9 mouse cellular contexts compared by ENCODE assay signal in genomic region chr11:96976911-96977591, GRCm38 (mm10). TPM values are rescaled to one million over a fixed set of nuclear protein-coding genes. Genes with fewer than 3 reads are reported as not detected.
DNase-seq lines count a peak whose midpoint lies in the region; ATAC-seq and TF ChIP-seq lines count a peak whose summit lies in the region.
"Had no signal": no experiment of that assay in that cellular context is flagged by ENCODE, and none has a peak within 500 bp of the region (broad histone marks: within the 10 kb centered on the region; RNA-seq: fewer than 3 reads in every experiment).

No protein-coding gene starts in this region.

- H3K9me3 ChIP-seq in MEL (replicated peaks; ENCODE audit: insufficient read depth, low read length) = no peaks in the 10 kb centered on the region
- H3K9me3 ChIP-seq in forebrain, embryonic 10.5 days = no peaks in the 10 kb centered on the region
- no peaks in the 10 kb centered on the region for H3K9me3 ChIP-seq in heart, embryonic 15.5 days (replicated peaks)

- H3K4me1 ChIP-seq in MEL (ENCODE audit: control insufficient read depth in 1 of 2, insufficient read depth in 2 of 2, low read length in 2 of 2) = peaks cover 9 to 28% of the 10 kb centered on the region in 2 experiments
- H3K4me1 ChIP-seq in forebrain, embryonic 10.5 days = peaks cover 45% of the 10 kb centered on the region
- H3K4me1 ChIP-seq in heart, embryonic 15.5 days (replicated peaks) = peaks cover 41% of the 10 kb centered on the region

- peak; percentile 68 to 75; a peak in 2 of 4 replicates for TF ChIP-seq POLR2A in MEL (IDR thresholded peaks at IDR 0.05; ENCODE audit: control insufficient read depth in 1 of 2, insufficient read depth in 1 of 2, low read depth in 1 of 2, low read length in 2 of 2, poor library complexity in 1 of 2)
- peak; percentile 48; the same call in 1 of the 2 replicates for TF ChIP-seq POLR2A in brain, embryonic 14.5 days (IDR thresholded peaks at IDR 0.05; ENCODE audit: borderline replicate concordance, extremely low read depth, insufficient read depth, insufficient read length, poor library complexity, severe bottlenecking)

- peak overlapping the region; percentile 88 for H3K27ac ChIP-seq in MEL (ENCODE audit: control insufficient read depth, low read depth, low read length)
- peak overlapping the region; percentile 100 for H3K27ac ChIP-seq in forebrain, embryonic 10.5 days
- peak overlapping the region; percentile 96 for H3K27ac ChIP-seq in heart, embryonic 15.5 days

- under 1% methylated on average over 49 of the region's 50 CpGs for WGBS in forebrain, embryonic 10.5 days
- under 1% methylated on average over 40 of the region's 50 CpGs for WGBS in heart, embryonic 15.5 days

- no peaks in the 10 kb centered on the region for H3K27me3 ChIP-seq in MEL (ENCODE audit: control insufficient read depth in 1 of 2, insufficient read depth in 2 of 2, low read length in 2 of 2)
- peaks cover 8% of the 10 kb centered on the region; the same call in 1 of the 2 replicates for H3K27me3 ChIP-seq in forebrain, embryonic 10.5 days (ENCODE audit: poor library complexity, severe bottlenecking)
- H3K27me3 ChIP-seq in heart, embryonic 15.5 days = peaks cover 8% of the 10 kb centered on the region; the same call in 1 of the 2 replicates

- peak overlapping the region; percentile 68 to 79 for H3K4me3 ChIP-seq in MEL (ENCODE audit: control insufficient read depth in 1 of 2, insufficient read depth in 1 of 2, low read depth in 2 of 2, low read length in 2 of 2)
- peak overlapping the region; percentile 86 for H3K4me3 ChIP-seq in forebrain, embryonic 10.5 days
- peak overlapping the region; percentile 93 for H3K4me3 ChIP-seq in heart, embryonic 15.5 days

- H3K36me3 ChIP-seq in MEL (ENCODE audit: control insufficient read depth in 1 of 2, insufficient read depth in 2 of 2, low read length in 2 of 2) = peaks cover 0 to 24% of the 10 kb centered on the region in 2 experiments; a peak in 2 of 4 replicates
- H3K36me3 ChIP-seq in forebrain, embryonic 10.5 days (replicated peaks) = peaks cover 14% of the 10 kb centered on the region
- no peaks in the 10 kb centered on the region for H3K36me3 ChIP-seq in heart, embryonic 15.5 days

- peaks cover 34% of the 10 kb centered on the region for H3K79me2 ChIP-seq in MEL (ENCODE audit: control insufficient read depth, insufficient read depth, low read length, poor library complexity)

- TF ChIP-seq CTCF in MEL (IDR thresholded peaks at IDR 0.05 in 2 of 3, conservative IDR thresholded peaks at IDR 0.05 in 1 of 3; ENCODE audit: control insufficient read depth in 1 of 3, insufficient read depth in 1 of 3, low read depth in 2 of 3, low read length in 3 of 3, poor library complexity in 1 of 3, severe bottlenecking in 1 of 3) = no peak
- peak; percentile 6; the same call in 1 of the 2 replicates for TF ChIP-seq CTCF in brain, embryonic 14.5 days (IDR thresholded peaks at IDR 0.05; ENCODE audit: borderline replicate concordance, extremely low read depth, insufficient read depth, insufficient read length)

- H3K4me2 ChIP-seq in heart, embryonic 15.5 days = peak overlapping the region; percentile 65

- ATAC-seq in heart, embryonic 15.5 days (replicated peaks; ENCODE audit: insufficient number of reproducible peaks, insufficient read depth, low FRiP score, low read depth) = peak; percentile 79

- peak in 1 of 2 experiments; percentile 14; a peak in 1 of 4 replicates for TF ChIP-seq EP300 in MEL (IDR thresholded peaks at IDR 0.05; ENCODE audit: low read depth in 1 of 2, low read length in 2 of 2)

- H3K9ac ChIP-seq in MEL (ENCODE audit: control insufficient read depth, low read depth, low read length, poor library complexity, severe bottlenecking) = peak overlapping the region; percentile 77
- peak overlapping the region; percentile 98 for H3K9ac ChIP-seq in heart, embryonic 15.5 days

- DNase-seq in MEL (ENCODE audit: low read depth, low spot score) = peak; percentile 95
- peak; percentile 94 for DNase-seq in brain, embryonic 14.5 days (ENCODE audit: low read depth)
- DNase-seq in forebrain, embryonic 10.5 days (ENCODE audit: extremely low spot score, low spot score) = no peak
- peak; percentile 85 to 93 for DNase-seq in kidney, postnatal 36 days
- DNase-seq in lung, postnatal 10 days = peak; percentile 91
- peak; percentile 77 for DNase-seq in retina, postnatal 7 days (ENCODE audit: low read depth, low spot score)
- DNase-seq in urinary bladder, postnatal 14 days (ENCODE audit: low spot score) = peak; percentile 86

- TF ChIP-seq RAD21 in MEL (IDR thresholded peaks at IDR 0.05; ENCODE audit: low read depth, low read length) = no peak

TF ChIP-seq in MEL, 35 proteins besides CTCF, POLR2A, EP300 and RAD21 (continues in another document):
- TF ChIP-seq CHD2 (IDR thresholded peaks at IDR 0.05; ENCODE audit: low read length) (no peak), E2F4 (IDR thresholded peaks at IDR 0.05; ENCODE audit: borderline replicate concordance, low read depth, low read length) (no peak), MYC (IDR thresholded peaks at IDR 0.05; ENCODE audit: low read depth, low read length) (no peak), BHLHE40 (IDR thresholded peaks at IDR 0.05; ENCODE audit: borderline replicate concordance, low read depth, low read length) (no peak), JUND (IDR thresholded peaks at IDR 0.05; ENCODE audit: low read depth, low read length) (no peak), MXI1 (IDR thresholded peaks at IDR 0.05; ENCODE audit: low read depth, low read length) (peak; percentile 81), KAT2A (conservative IDR thresholded peaks at IDR 0.05; ENCODE audit: low read depth, low read length) (no peak; the same call in 1 of the 2 replicates), MYB (IDR thresholded peaks at IDR 0.05; ENCODE audit: low read depth, low read length) (no peak), HCFC1 (IDR thresholded peaks at IDR 0.05; ENCODE audit: low read depth, low read length) (no peak), ZMIZ1 (IDR thresholded peaks at IDR 0.05; ENCODE audit: low read depth, low read length) (peak; percentile 86; the same call in 1 of the 2 replicates), MEF2A (IDR thresholded peaks at IDR 0.05; ENCODE audit: extremely low read depth, insufficient replicate concordance, low read depth, low read length, poor library complexity, severe bottlenecking) (no peak), TCF12 (IDR thresholded peaks at IDR 0.05; ENCODE audit: low read depth, low read length) (peak; percentile 57), TBP (IDR thresholded peaks at IDR 0.05; ENCODE audit: low read depth, low read length) (no peak), MAFK (IDR thresholded peaks at IDR 0.05; ENCODE audit: borderline replicate concordance, low read depth, low read length) (no peak), SIN3A (IDR thresholded peaks at IDR 0.05; ENCODE audit: low read length) (peak; percentile 88), SMC3 (IDR thresholded peaks at IDR 0.05; ENCODE audit: low read depth, low read length) (no peak), NELFE (IDR thresholded peaks at IDR 0.05; ENCODE audit: low read depth, low read length) (peak; percentile 91), GATA1 (IDR thresholded peaks at IDR 0.05; ENCODE audit: low read depth, low read length) (no peak), CHD1 (IDR thresholded peaks at IDR 0.05; ENCODE audit: low read depth, low read length) (peak; percentile 78; the same call in 1 of the 2 replicates), MAX (IDR thresholded peaks at IDR 0.05; ENCODE audit: low read length) (no peak; the same call in 1 of the 2 replicates), TAL1 (IDR thresholded peaks at IDR 0.05; ENCODE audit: low read length) (peak; percentile 57), POLR2AphosphoS2 (IDR thresholded peaks at IDR 0.05; ENCODE audit: low read length) (peak; percentile 85)

RNA-seq across cellular contexts. Expression of gene Sp2, which starts 5.7 kb away (rescaled TPM):
- total RNA-seq in MEL (2012; rRNA removed) = 1.4 and 2.2 TPM in 2 replicates
- polyA plus RNA-seq in MEL (2012; ENCODE audit: insufficient read depth in 1 of 2, insufficient read length in 2 of 2, low read depth in 1 of 2, low replicate concordance in 2 of 2, missing spikeins in 1 of 2) = 10 to 100 TPM in 1 of 2 experiments, not detected in 1; 20.3 TPM
- polyA plus RNA-seq in brain, embryonic 14.5 days (2012; rRNA removed) = 12.3 and 17.8 TPM in 2 replicates
- polyA plus RNA-seq in forebrain, embryonic 10.5 days (2016; fragmentation: Nextera tagmentation; extraction: Ambion mirVana) = 29.7 and 30.9 TPM in 2 replicates
- 12.9 and 18.2 TPM in 2 replicates for polyA plus RNA-seq in heart, embryonic 15.5 days (2015; fragmentation: Nextera tagmentation; extraction: Ambion mirVana)

RNA-seq across cellular contexts. Expression of gene Pnpo, which starts 33.3 kb away (rescaled TPM):
- total RNA-seq in MEL (2012; rRNA removed) = 41.7 and 55.7 TPM in 2 replicates
- polyA plus RNA-seq in MEL (2012; ENCODE audit: insufficient read depth in 1 of 2, insufficient read length in 2 of 2, low read depth in 1 of 2, low replicate concordance in 2 of 2, missing spikeins in 1 of 2) = 10 to 100 TPM in 1 of 2 experiments, not detected in 1; 38.8 TPM
- polyA plus RNA-seq in brain, embryonic 14.5 days (2012; rRNA removed) = 11.8 and 14.4 TPM in 2 replicates
- 36.8 and 40.7 TPM in 2 replicates for polyA plus RNA-seq in forebrain, embryonic 10.5 days (2016; fragmentation: Nextera tagmentation; extraction: Ambion mirVana)
- 65.2 and 74.8 TPM in 2 replicates for polyA plus RNA-seq in heart, embryonic 15.5 days (2015; fragmentation: Nextera tagmentation; extraction: Ambion mirVana)

RNA-seq across cellular contexts. Expression of gene Sp6, which starts 36.1 kb away (rescaled TPM):
- 0.03 TPM in 1 of 2 replicates, not detected in the other for total RNA-seq in MEL (2012; rRNA removed)
- under 1 TPM in 1 of 2 experiments, not detected in 1; 0.04 TPM for polyA plus RNA-seq in MEL (2012; ENCODE audit: insufficient read depth in 1 of 2, insufficient read length in 2 of 2, low read depth in 1 of 2, low replicate concordance in 2 of 2, missing spikeins in 1 of 2)
- 0.64 and 1.0 TPM in 2 replicates for polyA plus RNA-seq in brain, embryonic 14.5 days (2012; rRNA removed)
- 1.8 and 2.1 TPM in 2 replicates for polyA plus RNA-seq in forebrain, embryonic 10.5 days (2016; fragmentation: Nextera tagmentation; extraction: Ambion mirVana)
- 0.09 and 0.15 TPM in 2 replicates for polyA plus RNA-seq in heart, embryonic 15.5 days (2015; fragmentation: Nextera tagmentation; extraction: Ambion mirVana)

RNA-seq across cellular contexts. Expression of gene Prr15l, which starts 49.1 kb away (rescaled TPM):
- total RNA-seq in MEL (2012; rRNA removed) = 0.08 TPM in 1 of 2 replicates, not detected in the other
- under 1 TPM in 1 of 2 experiments, not detected in 1; 0.19 TPM for polyA plus RNA-seq in MEL (2012; ENCODE audit: insufficient read depth in 1 of 2, insufficient read length in 2 of 2, low read depth in 1 of 2, low replicate concordance in 2 of 2, missing spikeins in 1 of 2)
- 0.09 and 0.16 TPM in 2 replicates for polyA plus RNA-seq in brain, embryonic 14.5 days (2012; rRNA removed)
- polyA plus RNA-seq in forebrain, embryonic 10.5 days (2016; fragmentation: Nextera tagmentation; extraction: Ambion mirVana) = 0.36 and 0.40 TPM in 2 replicates
- polyA plus RNA-seq in heart, embryonic 15.5 days (2015; fragmentation: Nextera tagmentation; extraction: Ambion mirVana) = 1.7 and 2.9 TPM in 2 replicates
- total RNA-seq: left cerebral cortex, postnatal 25 days had no signal

RNA-seq across cellular contexts. Expression of gene Scrn2, which starts 52.7 kb away (rescaled TPM):
- total RNA-seq in MEL (2012; rRNA removed) = 19.8 and 26.7 TPM in 2 replicates
- 10 to 100 TPM in 1 of 2 experiments, not detected in 1; 14.8 TPM for polyA plus RNA-seq in MEL (2012; ENCODE audit: insufficient read depth in 1 of 2, insufficient read length in 2 of 2, low read depth in 1 of 2, low replicate concordance in 2 of 2, missing spikeins in 1 of 2)
- polyA plus RNA-seq in brain, embryonic 14.5 days (2012; rRNA removed) = 11.8 and 16.9 TPM in 2 replicates
- polyA plus RNA-seq in forebrain, embryonic 10.5 days (2016; fragmentation: Nextera tagmentation; extraction: Ambion mirVana) = 44.1 and 44.6 TPM in 2 replicates
- 14.7 and 20.3 TPM in 2 replicates for polyA plus RNA-seq in heart, embryonic 15.5 days (2015; fragmentation: Nextera tagmentation; extraction: Ambion mirVana)
